Mouse (Mus musculus) MEL (cell line): Measurements from ENCODE around the gene Cd40. TPM values are rescaled to one million over a fixed set of nuclear protein-coding genes. Genes with fewer than 3 reads are reported as not detected.
A peak's percentile ranks its signal among the peaks of the same experiment; 100 is the strongest.

ENCODE experiments used
- DNase-seq: peaks from one replicate; pipeline ENCODE4 v3.0.0; 2011; ENCODE audit warnings: low read depth, low spot score
- H3K27ac ChIP-seq: 2 replicates; pipeline ENCODE4 v1.5.1; 2012; ENCODE audit warnings: low read depth, mild to moderate bottlenecking, control low read depth, low read length, moderate library complexity; ENCODE audit not compliant: control insufficient read depth
- H3K27me3 ChIP-seq, 2 experiments: fragments of 150-350 bp in 1 of 2; sonication (generic) in 1 of 2; 2 replicates each; pipeline ENCODE4 v1.6.1; 2012; ENCODE audit warnings: low read length in 2 of 2, mild to moderate bottlenecking in 2 of 2, improper control_type of control experiment in 1 of 2, moderate library complexity in 1 of 2; ENCODE audit not compliant: insufficient read depth in 2 of 2, control insufficient read depth in 1 of 2
- H3K36me3 ChIP-seq, 2 experiments: 2 replicates each; pipeline ENCODE4 v1.6.1; 2012 to 2014; ENCODE audit warnings: low read length in 2 of 2, improper control_type of control experiment in 1 of 2, inconsistent platforms in 1 of 2, mild to moderate bottlenecking in 1 of 2; ENCODE audit not compliant: insufficient read depth in 2 of 2, control insufficient read depth in 1 of 2
- H3K4me1 ChIP-seq, 2 experiments: fragments of 150-350 bp in 1 of 2; sonication (generic) in 1 of 2; 2 replicates each; pipeline ENCODE4 v1.6.1; 2012; ENCODE audit warnings: low read length in 2 of 2, improper control_type of control experiment in 1 of 2, mild to moderate bottlenecking in 1 of 2; ENCODE audit not compliant: insufficient read depth in 2 of 2, control insufficient read depth in 1 of 2
- H3K4me3 ChIP-seq, 2 experiments: fragments of 150-350 bp in 1 of 2; sonication (generic) in 1 of 2; 2 replicates each; pipeline ENCODE4 v1.5.1; 2012; ENCODE audit warnings: low read depth in 2 of 2, low read length in 2 of 2, mild to moderate bottlenecking in 2 of 2, moderate library complexity in 2 of 2, control low read depth in 1 of 2, improper control_type of control experiment in 1 of 2; ENCODE audit not compliant: control insufficient read depth in 1 of 2, insufficient read depth in 1 of 2
- H3K79me2 ChIP-seq: 2 replicates; pipeline ENCODE4 v1.6.1; 2012; ENCODE audit warnings: mild to moderate bottlenecking, low read length, moderate library complexity; ENCODE audit not compliant: control insufficient read depth, poor library complexity, insufficient read depth
- H3K9ac ChIP-seq: 2 replicates; pipeline ENCODE4 v1.6.1; 2012; ENCODE audit warnings: low read depth, mild to moderate bottlenecking, control low read depth, low read length, moderate library complexity; ENCODE audit not compliant: control insufficient read depth, poor library complexity, severe bottlenecking
- H3K9me3 ChIP-seq: fragments of 150-350 bp; sonication (generic); replicated peaks from 2 replicates; pipeline ENCODE4 v1.6.1; 2012; ENCODE audit warnings: mild to moderate bottlenecking, low read length, improper control_type of control experiment, moderate library complexity; ENCODE audit not compliant: insufficient read depth
- CHD1 ChIP-seq: IDR thresholded peaks from 2 replicates; pipeline ENCODE4 v1.6.1; 2012; ENCODE audit warnings: low read depth, mild to moderate bottlenecking, inconsistent platforms, low read length, improper control_type of control experiment
- CHD2 ChIP-seq: IDR thresholded peaks from 2 replicates; pipeline ENCODE4 v1.6.1; 2011; ENCODE audit warnings: low read length, improper control_type of control experiment
- CTCF ChIP-seq, 3 experiments: IDR thresholded peaks in 2 of 3; conservative IDR thresholded peaks in 1 of 3; 2 replicates each; pipeline ENCODE4 v1.5.1; 2011 to 2012; ENCODE audit warnings: low read length in 3 of 3, low read depth in 2 of 3, mild to moderate bottlenecking in 2 of 3, improper control_type of control experiment in 1 of 3, inconsistent platforms in 1 of 3, mixed read lengths in 1 of 3, moderate library complexity in 1 of 3; ENCODE audit not compliant: control insufficient read depth in 1 of 3, insufficient read depth in 1 of 3, poor library complexity in 1 of 3, severe bottlenecking in 1 of 3
- E2F4 ChIP-seq: IDR thresholded peaks from 2 replicates; pipeline ENCODE4 v1.6.1; 2011; ENCODE audit warnings: low read depth, low read length, improper control_type of control experiment, borderline replicate concordance
- ETS1 ChIP-seq: IDR thresholded peaks from 2 replicates; pipeline ENCODE4 v1.6.1; 2012; ENCODE audit warnings: low read depth, mild to moderate bottlenecking, inconsistent platforms, low read length, improper control_type of control experiment, moderate library complexity
- GABPA ChIP-seq: IDR thresholded peaks from 2 replicates; pipeline ENCODE4 v1.6.1; 2012; ENCODE audit warnings: low read depth, mild to moderate bottlenecking, inconsistent platforms, low read length, improper control_type of control experiment, moderate library complexity
- JUND ChIP-seq: IDR thresholded peaks from 2 replicates; pipeline ENCODE4 v1.6.1; 2011; ENCODE audit warnings: low read depth, mild to moderate bottlenecking, improper control_type of control experiment, low read length
- MYC ChIP-seq: IDR thresholded peaks from 2 replicates; pipeline ENCODE4 v1.6.1; 2011; ENCODE audit warnings: low read depth, mild to moderate bottlenecking, low read length, improper control_type of control experiment, moderate library complexity
- NELFE ChIP-seq: IDR thresholded peaks from 2 replicates; pipeline ENCODE4 v1.6.1; 2011; ENCODE audit warnings: low read depth, low read length, improper control_type of control experiment
- NRF1 ChIP-seq: IDR thresholded peaks from 2 replicates; pipeline ENCODE4 v1.6.1; 2014; ENCODE audit warnings: low read depth, mild to moderate bottlenecking, inconsistent platforms, low read length, improper control_type of control experiment, moderate library complexity; ENCODE audit not compliant: poor library complexity, insufficient read depth, severe bottlenecking
- RAD21 ChIP-seq: IDR thresholded peaks from 2 replicates; pipeline ENCODE4 v1.6.1; 2011; ENCODE audit warnings: mild to moderate bottlenecking, low read depth, low read length, improper control_type of control experiment
- SIN3A ChIP-seq: IDR thresholded peaks from 2 replicates; pipeline ENCODE4 v1.6.1; 2012; ENCODE audit warnings: low read length, improper control_type of control experiment, inconsistent platforms
- SMC3 ChIP-seq: IDR thresholded peaks from 2 replicates; pipeline ENCODE4 v1.6.1; 2011; ENCODE audit warnings: low read depth, low read length, improper control_type of control experiment
- TBP ChIP-seq: IDR thresholded peaks from 2 replicates; pipeline ENCODE4 v1.8.0; 2011; ENCODE audit warnings: low read depth, low read length, improper control_type of control experiment
- UBTF ChIP-seq: IDR thresholded peaks from 2 replicates; pipeline ENCODE4 v1.6.1; 2012; ENCODE audit warnings: low read depth, mild to moderate bottlenecking, inconsistent platforms, low read length, improper control_type of control experiment, moderate library complexity, borderline replicate concordance; ENCODE audit not compliant: insufficient read depth
- USF1 ChIP-seq: IDR thresholded peaks from 2 replicates; pipeline ENCODE4 v1.6.1; 2014; ENCODE audit warnings: low read depth, mild to moderate bottlenecking, inconsistent platforms, low read length, improper control_type of control experiment, moderate library complexity
- ZC3H11A ChIP-seq: IDR thresholded peaks from 2 replicates; pipeline ENCODE4 v1.6.1; 2012; ENCODE audit warnings: low read depth, mild to moderate bottlenecking, inconsistent platforms, low read length, improper control_type of control experiment
- ZKSCAN1 ChIP-seq: IDR thresholded peaks from 2 replicates; pipeline ENCODE4 v1.6.1; 2012; ENCODE audit warnings: low read depth, mild to moderate bottlenecking, inconsistent platforms, low read length, improper control_type of control experiment, moderate library complexity
- ZNF384 ChIP-seq: IDR thresholded peaks from 2 replicates; pipeline ENCODE4 v1.6.1; 2012; ENCODE audit warnings: low read depth, mild to moderate bottlenecking, inconsistent platforms, low read length, improper control_type of control experiment
- polyA plus RNA-seq, 2 experiments: library from polyadenylated mRNA; stranded (reverse) in 1 of 2; unstranded in 1 of 2; fragments of >175 nt in 1 of 2; fragments of >200 nt in 1 of 2; gene quantifications; 2 replicates each; pipeline versions ENCODE4 v1.2.1 to v1.2.4; 2012; ENCODE audit warnings: low replicate concordance in 2 of 2, low read depth in 1 of 2; ENCODE audit not compliant: insufficient read length in 2 of 2, insufficient read depth in 1 of 2, missing spikeins in 1 of 2
- total RNA-seq: library from RNA; depleted of rRNA; stranded (reverse); fragments of 300-350 nt; gene quantifications from 2 replicates; pipeline ENCODE4 v1.2.3, GENCODE M21; 2012

Gene Cd40
- total and polyA plus RNA-seq, 3 experiments, result 0.08 TPM; not detected in 2

DNA sequence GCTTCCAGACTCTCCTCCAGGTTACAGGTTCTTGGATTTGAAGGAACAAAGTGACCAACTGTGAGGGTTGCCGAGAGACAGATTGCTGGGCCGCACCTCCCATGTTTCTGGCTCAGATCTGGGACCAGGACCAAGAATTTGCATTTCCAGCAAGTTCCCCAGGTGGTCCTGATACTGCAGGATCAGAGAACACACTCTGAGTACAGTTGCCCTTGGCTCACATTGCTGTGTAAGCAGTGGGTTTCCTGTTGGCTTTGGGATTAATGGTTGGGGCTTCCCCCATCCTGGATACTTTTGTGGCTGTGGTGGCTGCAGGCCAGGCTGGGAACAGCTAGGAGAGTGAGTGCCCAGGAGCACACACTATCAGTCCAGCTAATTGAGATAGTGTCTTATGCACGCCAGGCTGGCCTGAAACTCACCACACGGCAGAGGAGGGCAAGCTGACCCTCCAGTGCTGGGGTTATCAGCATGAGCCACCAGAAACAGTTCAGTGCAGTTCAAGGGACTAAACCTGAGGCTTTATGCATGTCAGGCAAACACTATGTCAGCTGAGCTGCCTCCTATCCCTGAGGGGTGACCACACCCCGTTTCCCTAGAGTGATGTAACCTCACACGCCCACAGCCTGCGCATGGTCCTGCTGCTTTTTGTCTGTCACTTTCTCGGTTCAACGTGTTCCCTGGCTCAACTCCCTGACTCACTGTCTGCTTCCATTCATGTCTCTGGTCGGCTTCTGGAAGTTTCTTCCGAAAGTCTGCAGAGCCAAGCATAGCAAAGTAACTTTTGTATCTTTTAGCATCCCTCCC, 18.9 kb downstream of the Cd40 start:
- no peak overlapping the region for H3K4me3 ChIP-seq
- TF ChIP-seq ETS1, result no peak
- no peak for TF ChIP-seq GABPA
- no peak for TF ChIP-seq ZKSCAN1
- no peak for TF ChIP-seq SIN3A
- no peak for TF ChIP-seq E2F4
- TF ChIP-seq CTCF (IDR thresholded peaks at IDR 0.05 in 2 of 3, conservative IDR thresholded peaks at IDR 0.05 in 1 of 3; ENCODE audit: control insufficient read depth in 1 of 3, insufficient read depth in 1 of 3, low read depth in 2 of 3, low read length in 3 of 3, poor library complexity in 1 of 3, severe bottlenecking in 1 of 3), result no peak
- no peak for TF ChIP-seq CHD2
- no peak for TF ChIP-seq JUND
- no peak for TF ChIP-seq USF1
- no peak for TF ChIP-seq NRF1
- TF ChIP-seq SMC3, result no peak
- no peak for TF ChIP-seq CHD1
- no peak for TF ChIP-seq TBP
- TF ChIP-seq MYC, result no peak
- no peak for TF ChIP-seq ZC3H11A
- no peak for TF ChIP-seq RAD21
- TF ChIP-seq ZNF384, result no peak
- no peak for TF ChIP-seq NELFE
- TF ChIP-seq, all 39 proteins: peak for 0
- Histone ChIP-seq H3K27me3 (no peaks in the 10 kb centered on the region), H3K9ac (no peak overlapping the region), H3K9me3 (no peaks in the 10 kb centered on the region), H3K36me3 (no peaks in the 10 kb centered on the region), H3K27ac (no peak overlapping the region), H3K79me2 (no peaks in the 10 kb centered on the region), H3K4me1 (no peaks in the 10 kb centered on the region)
- peak; percentile 6 for DNase-seq

DNA sequence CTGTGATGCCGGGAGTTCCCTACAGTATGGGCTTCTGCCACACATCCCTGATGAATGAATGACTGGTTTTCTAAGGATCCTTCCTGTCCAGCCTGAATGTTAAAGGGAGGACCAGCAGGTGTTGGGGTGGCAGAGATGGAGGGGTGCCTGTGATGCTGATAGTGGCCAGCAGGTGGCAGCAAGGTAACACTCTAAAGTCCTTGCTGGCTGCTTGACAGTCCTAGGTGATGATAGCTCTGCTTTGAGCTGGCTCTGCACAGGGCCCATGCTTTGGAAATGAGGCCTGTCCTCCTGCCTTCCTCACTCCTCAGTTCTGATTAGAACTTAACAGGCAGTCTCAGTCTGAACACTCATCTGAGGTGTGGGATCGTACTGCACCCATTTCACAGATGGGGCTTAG, 19.5 kb downstream of the Cd40 start:
- no peaks in the 10 kb centered on the region for H3K4me1 ChIP-seq
- peak; percentile 73 for DNase-seq
- no peak overlapping the region for H3K4me3 ChIP-seq
- no peaks in the 10 kb centered on the region for H3K27me3 ChIP-seq
- H3K36me3 ChIP-seq, result no peaks in the 10 kb centered on the region
- H3K27ac ChIP-seq, result no peak overlapping the region
- no peak overlapping the region for H3K9ac ChIP-seq
- TF ChIP-seq ZC3H11A (peak; percentile 97), SMC3 (peak; percentile 95), RAD21 (peak; percentile 92), CTCF (IDR thresholded peaks at IDR 0.05 in 2 of 3, conservative IDR thresholded peaks at IDR 0.05 in 1 of 3; ENCODE audit: control insufficient read depth in 1 of 3, insufficient read depth in 1 of 3, low read depth in 2 of 3, low read length in 3 of 3, poor library complexity in 1 of 3, severe bottlenecking in 1 of 3) (peak; percentile 90 to 91 (median 91)), UBTF (no peak)
- no peaks in the 10 kb centered on the region for H3K9me3 ChIP-seq
- no peaks in the 10 kb centered on the region for H3K79me2 ChIP-seq
